Mouse (Mus musculus) stomach, embryonic 14.5 days (tissue): ENCODE measurements at regions not wholly inside any gene's neighbourhood (a gene's known extent, or its start where the extent isn't known, plus 50 kb on each side); places are given as distances from the start of the nearest gene placed in this dataset.

Source experiments
- ATAC-seq: fragments of 200-750 bp; cut with Nextera tagmentation; 2 replicates; pipeline ENCODE4 v1.8.0; 2017; ENCODE audit warnings: low read depth, moderate TSS enrichment; ENCODE audit not compliant: insufficient number of reproducible peaks, insufficient read depth, low FRiP score
- H3K27ac ChIP-seq: fragments of 300-500 bp; sonication (generic); 2 replicates; pipeline ENCODE4 v1.5.1; 2014; ENCODE audit warnings: mild to moderate bottlenecking, low read length, moderate library complexity, mixed read lengths
- H3K27me3 ChIP-seq: fragments of 300-500 bp; sonication (generic); 2 replicates; pipeline ENCODE4 v1.6.1; 2014; ENCODE audit warnings: low read length, control low read depth, mixed read lengths; ENCODE audit not compliant: control insufficient read depth, insufficient read depth
- H3K36me3 ChIP-seq: fragments of 300-500 bp; sonication (generic); 2 replicates; pipeline ENCODE4 v1.6.1; 2014; ENCODE audit warnings: mild to moderate bottlenecking, control low read depth, low read length, moderate library complexity, mixed read lengths; ENCODE audit not compliant: control insufficient read depth, insufficient read depth
- H3K4me1 ChIP-seq: fragments of 300-500 bp; sonication (generic); 2 replicates; pipeline ENCODE4 v1.6.1; 2014; ENCODE audit warnings: low read length, control low read depth, mixed read lengths; ENCODE audit not compliant: control insufficient read depth, insufficient read depth
- H3K4me2 ChIP-seq: fragments of 300-500 bp; sonication (generic); replicated peaks from 2 replicates; pipeline ENCODE4 v1.6.1; 2014; ENCODE audit warnings: low read depth, low read length, control low read depth
- H3K4me3 ChIP-seq: fragments of 300-500 bp; sonication (generic); 2 replicates; pipeline ENCODE4 v1.5.1; 2014; ENCODE audit warnings: low read depth, low read length, control low read depth
- H3K9ac ChIP-seq: fragments of 300-500 bp; sonication (generic); replicated peaks from 2 replicates; pipeline ENCODE4 v1.6.1; 2014; ENCODE audit warnings: low read depth, mild to moderate bottlenecking, control low read depth, low read length, moderate library complexity, mixed read lengths
- H3K9me3 ChIP-seq: fragments of 300-500 bp; sonication (generic); 2 replicates; pipeline ENCODE4 v1.6.1; 2016; ENCODE audit warnings: low read depth, low read length, control low read depth; ENCODE audit not compliant: control insufficient read depth
- WGBS: fragments of 180-500 bp; shearing (Covaris S2); extraction: QIAGEN DNeasy Blood & Tissue Kit; methylation state at CpG from one replicate; pipeline ENCODE4 v1.1.7; 2014; 5-methylcytosine and 5-hydroxymethylcytosine counted together

DNA sequence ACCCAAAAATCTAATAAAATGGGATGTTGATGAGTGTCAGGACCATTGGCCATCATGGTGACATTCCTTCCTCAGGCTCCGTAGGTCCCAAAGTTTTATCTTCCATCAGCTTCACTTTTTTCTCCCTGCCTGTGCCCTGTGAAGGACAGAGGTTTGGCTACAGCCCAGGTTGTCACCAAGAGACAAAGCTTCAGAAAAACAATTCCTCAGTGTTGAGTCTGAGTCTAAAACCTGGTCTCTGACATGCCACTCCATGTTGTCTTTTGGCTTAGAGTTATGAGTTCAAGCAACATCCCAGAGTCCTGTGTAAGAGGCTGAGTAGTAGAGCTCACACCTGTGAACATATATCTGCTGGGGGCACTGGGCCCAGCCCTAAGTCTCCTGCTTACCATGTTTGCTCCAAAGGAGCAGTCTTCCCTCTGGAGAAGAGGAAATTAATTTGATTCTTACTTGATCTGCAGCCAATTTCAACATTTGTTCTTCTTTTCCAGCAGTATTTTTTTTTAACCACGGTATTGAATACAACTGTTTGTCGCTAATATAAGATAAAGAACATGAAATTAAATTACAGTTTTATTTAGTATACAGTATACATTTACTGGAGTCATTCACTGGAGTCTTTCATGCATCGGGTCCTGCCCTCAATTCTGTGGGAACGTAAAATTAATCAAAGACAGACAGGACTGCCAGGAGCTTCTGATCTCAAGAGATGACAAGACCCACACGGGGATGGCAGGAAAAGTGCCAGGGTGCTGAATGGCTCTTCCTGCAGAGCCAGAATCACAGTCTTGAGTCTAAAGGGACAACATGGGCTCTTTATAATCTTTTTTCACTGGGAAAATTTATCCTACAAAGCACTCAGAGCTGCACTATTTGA, 106.5 kb downstream of the Sst start:
- Histone ChIP-seq H3K27me3 (no peaks in the 10 kb centered on the region), H3K36me3 (no peaks in the 10 kb centered on the region), H3K4me2 (no peak overlapping the region), H3K9me3 (no peaks in the 10 kb centered on the region), H3K9ac (no peak overlapping the region), H3K4me1 (peaks cover 8% of the 10 kb centered on the region; the same call in 1 of the 2 replicates), H3K4me3 (no peak overlapping the region), H3K27ac (no peak overlapping the region)
- WGBS: 53% methylated on average over 6 of the region's 6 CpGs
- ATAC-seq: no peak

GRCm38 (mm10) chr16:23780440-23781231, 110.1 kb downstream of the Sst start:
- peak overlapping the region; percentile 14; the same call in 1 of the 2 replicates for H3K4me2 ChIP-seq
- no peaks in the 10 kb centered on the region for H3K27me3 ChIP-seq
- H3K9ac ChIP-seq: no peak overlapping the region
- ATAC-seq: no peak
- H3K9me3 ChIP-seq: no peaks in the 10 kb centered on the region
- H3K36me3 ChIP-seq: no peaks in the 10 kb centered on the region
- H3K4me1 ChIP-seq: peaks cover 7% of the 10 kb centered on the region; the same call in 1 of the 2 replicates
- no peak overlapping the region for H3K4me3 ChIP-seq
- 34% methylated on average over 14 of the region's 14 CpGs for WGBS
- H3K27ac ChIP-seq: no peak overlapping the region

GRCm38 (mm10) chr16:23777894-23778293, 112.9 kb downstream of the Sst start:
- 56% methylated on average over 4 of the region's 4 CpGs for WGBS
- Histone ChIP-seq H3K9me3 (no peaks in the 10 kb centered on the region), H3K4me1 (peaks cover 7% of the 10 kb centered on the region; the same call in 1 of the 2 replicates), H3K4me2 (no peak overlapping the region), H3K36me3 (no peaks in the 10 kb centered on the region), H3K9ac (no peak overlapping the region), H3K4me3 (no peak overlapping the region), H3K27me3 (no peaks in the 10 kb centered on the region), H3K27ac (no peak overlapping the region)
- no peak for ATAC-seq

DNA sequence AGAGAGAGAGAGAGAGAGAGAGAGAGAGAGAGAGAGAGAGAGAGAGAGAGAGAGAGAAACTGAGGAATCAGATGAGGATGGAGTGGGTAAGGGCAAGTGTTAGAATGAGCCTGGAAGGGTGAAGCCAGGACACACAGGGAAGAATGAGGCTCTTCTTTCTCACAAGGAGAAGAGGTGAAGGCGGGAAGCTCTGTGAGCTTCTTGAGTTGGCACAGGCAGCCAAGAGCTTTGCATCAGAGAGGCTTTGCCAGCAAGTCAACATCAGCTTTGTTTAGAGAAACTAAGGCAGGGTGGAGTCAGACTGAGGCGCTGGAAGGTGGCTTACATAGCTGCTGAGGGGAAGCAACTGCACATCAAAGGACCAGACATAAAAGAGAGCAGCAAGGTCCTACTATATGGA, 113.7 kb downstream of the Sst start:
- Histone ChIP-seq H3K27me3 (no peaks in the 10 kb centered on the region), H3K4me2 (no peak overlapping the region), H3K4me1 (peaks cover 7% of the 10 kb centered on the region; the same call in 1 of the 2 replicates), H3K27ac (no peak overlapping the region), H3K36me3 (no peaks in the 10 kb centered on the region), H3K9ac (no peak overlapping the region), H3K9me3 (no peaks in the 10 kb centered on the region), H3K4me3 (no peak overlapping the region)
- ATAC-seq: no peak
- WGBS: 43% methylated on average over 2 of the region's 2 CpGs

GRCm38 (mm10) chr16:23776501-23776900, 114.3 kb downstream of the Sst start:
- H3K4me1 ChIP-seq: peaks cover 7% of the 10 kb centered on the region; the same call in 1 of the 2 replicates
- H3K4me2 ChIP-seq: no peak overlapping the region
- no peaks in the 10 kb centered on the region for H3K36me3 ChIP-seq
- H3K27me3 ChIP-seq: no peaks in the 10 kb centered on the region
- no peak overlapping the region for H3K9ac ChIP-seq
- 7% methylated on average over 1 of the region's 1 CpGs for WGBS
- no peak overlapping the region for H3K27ac ChIP-seq
- no peak overlapping the region for H3K4me3 ChIP-seq
- no peaks in the 10 kb centered on the region for H3K9me3 ChIP-seq
- no peak for ATAC-seq

DNA sequence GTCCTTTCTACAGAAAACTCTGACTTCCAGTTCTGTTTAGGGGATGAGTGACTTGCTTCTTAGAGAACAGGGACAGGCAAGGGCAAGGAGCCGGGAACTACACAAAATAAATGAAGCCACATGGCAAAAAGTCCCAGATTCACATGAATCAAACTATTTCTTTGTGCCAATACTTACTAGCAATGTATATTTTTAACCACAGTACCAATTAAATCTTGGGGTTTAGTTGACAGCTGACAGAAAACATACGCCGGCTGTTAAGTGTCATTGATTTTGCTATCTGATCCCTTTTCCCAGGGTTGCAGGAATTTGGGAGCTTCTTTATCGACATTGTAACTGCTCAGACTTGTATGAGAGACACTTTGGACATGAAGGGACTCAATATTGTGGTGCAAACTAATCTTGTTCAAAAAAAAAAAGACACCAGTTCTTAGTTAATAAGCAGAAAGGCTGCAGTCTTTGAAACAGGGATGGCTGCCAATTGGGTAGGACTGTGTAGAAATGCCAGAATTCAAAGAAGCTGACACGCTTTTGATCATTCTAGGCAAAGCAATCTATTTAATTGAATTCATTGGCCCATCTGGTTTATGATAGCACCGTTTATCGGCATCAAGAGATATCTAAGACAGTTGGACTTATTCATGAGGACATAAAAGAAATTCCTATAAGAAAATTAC, 132.5 kb downstream of the Sst start:
- H3K27ac ChIP-seq: no peak overlapping the region
- H3K36me3 ChIP-seq: no peaks in the 10 kb centered on the region
- H3K9me3 ChIP-seq: no peaks in the 10 kb centered on the region
- H3K9ac ChIP-seq: no peak overlapping the region
- no peak for ATAC-seq
- H3K4me1 ChIP-seq: no peaks in the 10 kb centered on the region
- WGBS: 62% methylated on average over 7 of the region's 7 CpGs
- H3K4me3 ChIP-seq: no peak overlapping the region
- no peaks in the 10 kb centered on the region; the same call in 1 of the 2 replicates for H3K27me3 ChIP-seq
- H3K4me2 ChIP-seq: no peak overlapping the region

DNA sequence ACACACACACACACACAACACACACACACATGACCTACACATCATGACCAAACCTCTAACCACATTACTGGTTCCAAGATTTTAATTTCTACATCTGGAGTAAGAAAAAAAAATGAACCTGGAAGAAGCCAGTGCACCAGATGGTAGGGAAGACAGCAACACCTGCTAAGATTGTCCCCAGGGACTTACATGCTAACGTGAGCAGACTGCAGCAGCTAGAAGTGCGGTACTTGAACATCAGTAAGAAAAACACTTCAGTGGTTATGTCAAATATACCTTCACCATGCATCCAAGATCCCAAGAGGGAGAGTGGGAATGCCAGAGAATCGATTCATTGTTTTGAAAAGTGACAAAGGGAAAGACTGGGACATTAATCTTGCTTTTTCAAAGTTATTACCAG, 153.7 kb downstream of the Sst start:
- Histone ChIP-seq H3K4me2 (no peak overlapping the region), H3K4me3 (no peak overlapping the region), H3K9me3 (no peaks in the 10 kb centered on the region), H3K4me1 (no peaks in the 10 kb centered on the region), H3K36me3 (no peaks in the 10 kb centered on the region), H3K27me3 (no peaks in the 10 kb centered on the region), H3K9ac (no peak overlapping the region), H3K27ac (no peak overlapping the region)
- 45% methylated on average over 3 of the region's 3 CpGs for WGBS
- no peak for ATAC-seq

GRCm38 (mm10) chr16:23735722-23736121, 155.0 kb downstream of the Sst start:
- no peak overlapping the region for H3K9ac ChIP-seq
- H3K4me3 ChIP-seq: no peak overlapping the region
- WGBS: 65% methylated on average over 5 of the region's 5 CpGs
- no peak overlapping the region for H3K4me2 ChIP-seq
- no peaks in the 10 kb centered on the region for H3K36me3 ChIP-seq
- no peak for ATAC-seq
- no peak overlapping the region for H3K27ac ChIP-seq
- no peaks in the 10 kb centered on the region for H3K27me3 ChIP-seq
- H3K9me3 ChIP-seq: no peaks in the 10 kb centered on the region
- no peaks in the 10 kb centered on the region for H3K4me1 ChIP-seq
